Comparison of ENCODE assay signal across 14 mouse cellular contexts in the genomic region with DNA sequence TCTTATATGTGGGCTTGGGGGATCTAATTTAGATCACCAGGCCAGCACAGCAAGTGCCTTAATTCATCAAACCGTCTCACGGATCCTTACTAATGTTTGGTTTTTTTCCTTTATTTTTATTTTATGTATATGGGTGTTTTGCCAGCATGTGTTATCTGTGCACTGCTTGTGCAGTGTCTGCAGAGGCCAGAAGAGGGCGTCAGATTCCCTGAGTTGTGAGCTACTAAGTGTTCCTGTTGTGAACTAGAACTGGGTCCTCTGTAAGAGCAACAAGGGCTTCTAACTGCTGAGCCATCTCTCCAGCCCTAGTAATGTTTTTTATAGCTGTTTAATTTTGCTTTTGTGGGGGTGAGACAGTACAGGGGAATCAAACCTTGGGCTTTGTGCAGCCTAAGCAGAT. TPM values are rescaled to one million over a fixed set of nuclear protein-coding genes. Genes with fewer than 3 reads are reported as not detected.
DNase-seq lines count a peak whose midpoint lies in the region; ATAC-seq lines count a peak whose summit lies in the region.
"Had no signal": no experiment of that assay in that cellular context is flagged by ENCODE, and none has a peak within 500 bp of the region (broad histone marks: within the 10 kb centered on the region; RNA-seq: fewer than 3 reads in every experiment).

No protein-coding gene starts in this region.

- peaks cover 26% of the 10 kb centered on the region for H3K36me3 ChIP-seq in liver, embryonic 12.5 days

- no peaks in the 10 kb centered on the region for H3K9me3 ChIP-seq in liver, embryonic 12.5 days (replicated peaks)
- H3K9me3 ChIP-seq: embryonic facial prominence, embryonic 13.5 days; limb, embryonic 15.5 days had no signal

- 53% methylated on average over 3 of the region's 3 CpGs for WGBS in liver, embryonic 12.5 days (ENCODE audit: insufficient replicate concordance)

- no peak overlapping the region for H3K4me3 ChIP-seq in liver, embryonic 12.5 days
- H3K4me3 ChIP-seq: embryonic facial prominence, embryonic 13.5 days; limb, embryonic 15.5 days; myocyte had no signal

- peak; percentile 11 for DNase-seq in adrenal gland, postnatal 14 days
- DNase-seq in adrenal gland, postnatal 36 days = no peak
- DNase-seq in liver (peak; percentile 52), ES-CJ7 (ENCODE audit: low read depth, low spot score) (peak; percentile 60)
- peak; percentile 35 for DNase-seq in induced T-regulatory cell, adult 2 months (ENCODE audit: low read depth)
- no peak for DNase-seq in urinary bladder, adult 2 months (ENCODE audit: low spot score)
- no peak for DNase-seq in spleen, postnatal 36 days (ENCODE audit: low spot score in 2 of 2)

- ATAC-seq in liver, embryonic 12.5 days = no peak

- no peaks in the 10 kb centered on the region for H3K27me3 ChIP-seq in liver, embryonic 12.5 days (replicated peaks)
- H3K27me3 ChIP-seq: embryonic facial prominence, embryonic 13.5 days; limb, embryonic 15.5 days had no signal

- H3K4me1 ChIP-seq in liver, embryonic 12.5 days = peaks cover 69% of the 10 kb centered on the region
- H3K4me1 ChIP-seq: embryonic facial prominence, embryonic 13.5 days had no signal

- H3K9ac ChIP-seq in liver, embryonic 12.5 days = no peak overlapping the region
- H3K9ac ChIP-seq: embryonic facial prominence, embryonic 13.5 days; limb, embryonic 15.5 days had no signal

- H3K27ac ChIP-seq in liver, embryonic 12.5 days = no peak overlapping the region
- H3K27ac ChIP-seq: embryonic facial prominence, embryonic 13.5 days; limb, embryonic 15.5 days had no signal

- H3K4me2 ChIP-seq in liver, embryonic 12.5 days = no peak overlapping the region
- H3K4me2 ChIP-seq: embryonic facial prominence, embryonic 13.5 days; limb, embryonic 15.5 days had no signal

RNA-seq across cellular contexts. Expression of a gene that starts 23.8 kb away (rescaled TPM):
- 43.5 and 52.3 TPM in 2 replicates for total RNA-seq in adrenal gland, postnatal 14 days (2021)
- 10 to 100 TPM; 50.9 to 51.9 TPM for total RNA-seq in adrenal gland, postnatal 36 days (2021)
- polyA plus RNA-seq in liver, embryonic 12.5 days (2016; fragmentation: Nextera tagmentation; extraction: Ambion mirVana) = 15.9 and 16.0 TPM in 2 replicates
- 37.9 and 39.6 TPM in 2 replicates for polyA plus RNA-seq in urinary bladder, adult 2 months (2012; rRNA removed)

RNA-seq across cellular contexts. Expression of a gene that starts 55.7 kb away (rescaled TPM):
- total RNA-seq in adrenal gland, postnatal 14 days (2021) = not detected in 2 replicates
- total RNA-seq in adrenal gland, postnatal 36 days (2021) = not detected
- polyA plus RNA-seq in liver, embryonic 12.5 days (2016; fragmentation: Nextera tagmentation; extraction: Ambion mirVana) = not detected in 2 replicates
- polyA plus RNA-seq in urinary bladder, adult 2 months (2012; rRNA removed) = not detected in 2 replicates
- total RNA-seq: hematopoietic stem cell, adult 5-6 weeks; layer of hippocampus, adult 8-10 months had no signal
- polyA plus RNA-seq: embryonic facial prominence, embryonic 13.5 days; limb, embryonic 15.5 days; myocyte; small intestine, adult 2 months had no signal

Comparison
In these comparisons a context has a peak if more than half of its experiments do, and no peak if none do; other contexts are left out.
1. DNase-seq: peak in adrenal gland, postnatal 14 days (single experiment), liver (single experiment), ES-CJ7 (single experiment) and induced T-regulatory cell, adult 2 months (single experiment); none in adrenal gland, postnatal 36 days (0 of 2), urinary bladder, adult 2 months (single experiment) and spleen, postnatal 36 days (0 of 2).